Mouse (Mus musculus): ENCODE measurements around the gene Sema6d.

Sema6d gene

DNA sequence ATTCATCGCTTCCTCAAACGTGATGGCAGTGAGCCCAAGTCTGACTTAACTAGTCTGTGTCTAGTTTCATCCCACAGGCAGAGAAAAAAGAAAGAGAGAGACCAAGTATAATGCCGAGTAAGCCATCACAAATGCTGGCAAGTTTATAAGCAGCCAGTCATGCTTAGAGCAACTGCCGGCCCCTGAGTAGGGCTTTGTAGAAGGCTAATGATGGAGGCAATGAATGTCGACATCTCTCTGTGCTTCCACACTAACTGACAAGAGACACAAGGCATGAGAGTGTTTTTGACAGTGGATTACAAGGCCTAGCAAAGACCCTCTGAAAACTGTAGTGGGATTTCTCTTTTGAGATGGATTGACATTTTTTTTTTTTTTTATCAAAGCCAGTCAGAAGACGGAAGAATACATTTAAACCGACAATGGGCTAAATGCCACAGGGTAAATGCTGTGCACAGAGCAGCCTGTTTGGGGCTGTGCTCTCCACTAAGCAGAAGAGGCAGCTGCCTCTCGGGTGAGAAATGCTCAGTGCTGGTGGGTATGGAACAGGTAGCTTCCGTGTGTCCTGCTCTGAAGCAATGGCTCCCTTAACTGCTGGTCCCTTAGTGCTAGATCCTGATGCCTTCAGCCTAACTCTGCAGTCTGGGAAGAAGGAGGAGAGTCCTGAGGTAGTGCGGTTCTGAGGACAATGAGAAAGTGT lies 380.7 kb downstream of the Sema6d start:
- DNase-seq (ENCODE audit: low spot score in 2 of 2): no peak

DNA sequence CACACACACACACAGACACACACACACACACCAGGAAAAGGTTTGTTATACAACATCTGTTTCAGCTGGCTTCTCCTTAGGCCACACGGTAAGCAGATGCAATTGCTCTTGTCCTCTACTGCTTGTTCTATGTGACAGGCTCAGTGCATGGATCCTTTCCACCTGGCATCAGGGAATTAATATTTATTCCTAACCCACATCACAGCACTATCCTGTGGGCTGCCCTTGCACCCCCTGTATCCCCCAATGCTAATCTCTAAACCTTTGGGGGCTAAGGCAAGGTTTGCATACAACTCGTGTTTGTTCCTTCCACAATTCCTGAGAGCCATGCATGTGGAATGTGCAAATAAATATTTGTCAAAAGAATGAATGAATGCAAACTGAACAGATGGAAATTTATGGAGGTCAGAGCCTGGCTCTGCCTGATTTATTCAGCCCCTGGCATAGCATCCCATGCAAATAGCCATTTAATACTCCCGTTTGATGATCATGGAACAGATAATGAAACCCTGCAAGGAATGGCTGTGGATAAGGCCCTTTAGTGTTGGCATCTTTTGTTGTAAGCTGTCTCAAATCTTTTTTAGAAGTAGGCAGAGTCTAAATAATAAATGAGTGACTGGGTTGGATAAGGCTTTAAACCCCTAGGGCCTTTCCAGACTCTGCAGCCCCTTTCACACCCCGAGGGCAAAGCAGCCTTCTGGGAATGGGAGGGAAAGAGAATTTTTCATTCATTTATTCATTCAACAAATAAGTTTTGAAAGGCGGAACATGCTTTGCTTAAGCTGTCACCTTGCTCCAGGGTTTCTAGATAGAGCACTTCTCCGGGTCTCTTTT lies 383.1 kb downstream of the Sema6d start:
- DNase-seq (ENCODE audit: low spot score in 2 of 2): no peak

DNA sequence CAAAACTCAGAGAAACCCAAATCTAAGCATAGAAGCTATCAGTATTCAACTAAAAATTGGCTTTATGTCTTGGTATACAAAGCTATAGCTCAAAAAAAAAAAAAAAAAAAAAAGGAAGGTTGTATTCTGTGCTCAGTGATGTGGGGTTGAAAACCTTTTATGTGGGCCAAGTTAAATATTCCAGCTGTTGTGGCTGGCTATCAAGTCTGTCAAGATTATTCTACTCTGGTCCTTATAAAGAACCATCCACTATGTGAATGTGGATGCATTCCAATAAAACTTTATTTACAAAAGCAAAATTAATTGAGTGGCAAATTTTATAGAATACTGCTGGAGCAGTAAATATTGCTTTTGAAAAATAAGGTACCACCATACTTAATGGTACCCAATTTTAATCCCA lies 388.1 kb downstream of the Sema6d start:
- DNase-seq (ENCODE audit: low spot score in 2 of 2): no peak

DNA sequence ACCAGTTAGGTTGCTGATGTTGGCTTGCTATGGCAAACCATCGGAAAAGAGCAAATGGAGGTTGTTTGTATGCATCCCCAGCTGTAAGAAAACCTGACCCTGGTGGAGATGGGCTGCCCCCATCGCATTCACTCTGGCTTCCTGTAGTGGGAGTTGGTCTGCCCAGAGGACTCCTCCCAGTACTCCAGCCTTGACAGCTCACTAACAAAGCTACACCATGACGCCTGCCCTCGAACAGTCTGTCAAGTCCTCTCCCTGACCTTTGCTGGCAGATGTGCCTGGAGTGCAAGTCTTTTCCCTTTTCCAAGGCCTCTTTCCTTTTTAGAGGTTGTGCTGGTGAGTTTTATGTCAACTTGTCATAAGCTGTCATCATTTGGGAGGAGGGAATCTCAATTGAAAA lies 388.8 kb downstream of the Sema6d start:
- DNase-seq (ENCODE audit: low spot score in 2 of 2): no peak

DNA sequence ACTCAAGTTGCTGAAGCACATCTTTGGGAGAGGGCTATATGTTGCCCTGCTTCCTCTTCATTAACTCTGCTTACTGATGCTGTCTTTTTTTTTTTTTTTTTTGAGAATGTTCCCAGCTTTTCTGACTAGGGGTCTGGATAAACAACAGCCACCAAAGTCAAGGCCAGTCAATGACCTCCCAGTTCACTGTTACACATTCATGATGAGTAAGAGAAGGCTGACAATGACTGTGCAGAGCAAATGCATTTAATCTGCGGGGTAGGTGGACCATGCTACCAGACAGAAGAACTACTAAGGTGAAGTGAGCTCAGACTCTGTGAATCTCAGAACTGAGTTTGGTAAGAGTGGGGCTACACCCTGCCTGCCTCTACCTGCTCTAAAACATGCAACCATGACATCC lies 396.0 kb downstream of the Sema6d start:
- DNase-seq (ENCODE audit: low spot score in 2 of 2): no peak

DNA sequence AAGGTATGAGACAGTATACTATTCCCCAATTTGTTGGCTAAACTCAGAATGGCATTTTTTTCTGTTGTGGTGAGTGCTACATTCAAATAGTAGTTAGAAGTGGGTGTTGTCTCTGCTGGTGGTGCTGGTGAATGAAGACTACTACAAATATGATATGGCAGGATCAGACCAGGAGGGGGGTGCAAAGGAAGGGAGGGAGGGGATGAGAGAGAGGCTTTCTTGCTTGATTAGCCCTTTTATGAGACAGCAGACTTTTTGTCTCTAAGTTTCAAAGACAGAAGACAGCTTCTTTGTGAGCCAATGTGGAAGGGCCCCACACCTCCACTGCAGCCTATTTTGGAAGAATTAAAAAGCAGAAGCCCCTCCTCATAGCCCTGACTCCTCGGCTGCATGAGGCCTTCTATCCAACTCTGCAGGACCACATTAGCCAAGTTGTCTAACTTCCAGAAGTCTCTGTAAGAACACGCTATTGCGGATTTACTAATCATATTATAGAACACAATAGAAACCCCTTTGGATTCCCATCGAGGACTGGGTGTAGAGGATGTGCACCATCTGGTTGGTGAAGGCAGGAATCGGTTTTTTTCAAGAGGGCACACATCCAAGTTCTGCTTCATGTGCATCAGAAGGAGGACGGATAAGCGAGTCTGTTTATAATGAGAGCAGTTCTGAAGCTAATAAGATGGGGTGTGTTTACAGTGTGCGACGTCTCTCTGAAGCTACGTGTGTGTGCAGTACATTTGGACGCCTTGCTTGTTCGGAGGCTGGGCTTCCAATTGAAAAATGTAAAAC lies 400.4 kb downstream of the Sema6d start:
- no peak for DNase-seq (ENCODE audit: low spot score in 2 of 2)

DNA sequence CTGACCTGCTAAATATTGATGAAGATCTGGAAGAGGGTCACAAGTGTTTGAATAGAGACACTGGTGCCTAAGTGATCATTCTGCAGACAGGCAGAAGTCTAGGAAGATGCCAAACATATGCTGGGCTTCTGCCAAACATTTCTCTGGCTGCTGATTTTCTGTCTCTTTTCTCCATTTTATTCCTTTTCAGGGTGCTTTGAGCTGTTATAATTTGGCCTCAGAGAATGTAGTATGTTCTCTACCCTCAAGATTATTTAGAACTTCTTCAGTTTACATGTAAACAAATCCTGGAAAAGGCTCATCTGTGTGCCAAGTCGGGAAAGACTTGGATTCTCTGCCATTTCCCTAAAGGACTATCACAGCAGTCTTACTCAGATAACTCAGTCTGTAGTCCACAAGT lies 406.0 kb downstream of the Sema6d start:
- DNase-seq (ENCODE audit: low spot score in 2 of 2): no peak

DNA sequence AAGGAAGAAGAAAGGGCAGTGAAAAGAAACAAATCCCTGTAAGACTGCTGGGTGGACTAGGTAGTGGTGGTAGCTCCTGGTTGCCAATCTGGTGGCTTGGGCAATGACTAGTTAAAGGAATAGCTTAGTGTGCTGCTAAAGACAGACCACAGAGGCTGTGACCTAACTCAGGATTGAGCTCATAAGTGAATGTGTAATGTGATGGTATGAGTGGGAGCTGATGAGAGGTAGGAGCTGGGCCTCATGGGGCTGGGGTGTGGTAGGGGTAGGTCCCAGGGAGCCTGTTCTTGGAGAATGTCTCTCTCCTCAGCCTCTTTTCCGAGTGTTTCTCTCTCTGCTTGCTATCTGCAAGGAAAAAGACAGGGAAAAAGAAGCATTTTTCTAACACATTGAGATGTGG lies 409.9 kb downstream of the Sema6d start:
- no peak for DNase-seq (ENCODE audit: low spot score in 2 of 2)

DNA sequence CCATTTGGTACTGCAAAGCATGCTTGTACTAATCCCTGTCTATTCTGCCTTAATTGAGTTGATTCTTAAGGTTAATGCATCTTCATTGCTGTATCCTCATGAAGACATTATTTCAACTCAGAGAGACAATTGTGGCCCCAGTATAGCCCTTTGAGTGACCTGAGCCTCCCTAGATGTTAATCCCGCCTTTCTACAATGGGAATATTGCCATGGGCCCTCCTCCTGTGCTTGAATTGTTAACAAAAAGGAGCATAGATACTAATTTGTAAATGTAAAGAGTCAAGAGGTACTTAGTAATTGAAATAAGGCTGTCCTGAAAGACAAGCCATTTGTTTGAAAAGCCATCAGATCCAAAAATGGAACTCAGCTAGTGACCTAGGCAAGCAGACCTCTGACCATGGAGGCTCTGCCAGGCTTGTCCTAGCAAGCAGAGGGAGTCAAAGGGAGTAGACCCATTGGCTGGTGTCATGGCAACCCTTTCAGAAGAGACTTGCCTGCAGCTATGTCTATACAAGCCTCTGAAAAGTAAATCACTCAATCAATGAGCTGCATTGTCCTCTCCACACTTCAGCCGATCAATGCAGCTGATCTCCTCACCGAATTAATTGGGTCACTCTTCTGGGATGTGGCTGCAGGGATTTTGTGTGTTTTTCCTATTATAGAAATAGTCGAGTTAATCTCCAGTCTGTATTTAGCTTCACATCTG lies 416.2 kb downstream of the Sema6d start:
- no peak for DNase-seq (ENCODE audit: low spot score in 2 of 2)

DNA sequence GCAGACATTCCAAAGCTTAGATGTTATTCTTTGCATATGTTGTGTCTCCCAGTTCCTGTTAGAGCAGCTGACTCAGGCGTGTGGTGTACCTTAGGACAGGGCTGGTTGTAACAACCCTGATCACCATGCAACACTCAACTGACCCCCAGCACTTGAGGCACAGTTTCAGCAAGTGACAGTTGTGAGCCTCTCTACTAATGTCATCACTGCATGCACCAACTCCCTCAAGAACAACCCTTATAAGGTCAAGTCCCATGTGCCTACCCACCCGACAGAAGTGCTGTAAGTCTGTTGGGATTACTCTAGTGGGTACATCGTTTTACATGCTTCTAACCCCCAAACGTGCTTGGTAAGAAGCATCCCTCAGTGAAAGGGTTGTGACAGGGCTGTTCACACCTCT lies 418.0 kb downstream of the Sema6d start:
- DNase-seq (ENCODE audit: low spot score in 2 of 2): no peak

DNA sequence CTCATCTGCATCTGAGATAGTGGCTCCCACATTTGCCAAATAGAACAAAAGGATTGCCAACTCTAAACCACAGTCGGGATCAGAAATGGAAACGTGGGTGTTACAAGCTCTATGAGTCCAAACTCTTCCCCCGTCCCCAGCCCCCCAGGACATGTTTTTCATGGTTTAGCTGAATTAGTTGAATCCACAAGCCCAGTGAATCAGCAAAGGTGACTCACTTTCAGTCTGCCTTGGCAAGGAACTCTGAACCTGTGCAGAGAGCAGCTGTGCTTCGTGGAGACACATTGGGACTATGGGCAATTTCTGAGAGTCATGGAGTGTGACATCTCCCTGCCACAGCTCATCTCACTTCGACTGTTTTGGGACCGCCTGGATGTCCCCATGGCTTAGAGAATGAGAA lies 419.7 kb downstream of the Sema6d start:
- DNase-seq (ENCODE audit: low spot score in 2 of 2): no peak

DNA sequence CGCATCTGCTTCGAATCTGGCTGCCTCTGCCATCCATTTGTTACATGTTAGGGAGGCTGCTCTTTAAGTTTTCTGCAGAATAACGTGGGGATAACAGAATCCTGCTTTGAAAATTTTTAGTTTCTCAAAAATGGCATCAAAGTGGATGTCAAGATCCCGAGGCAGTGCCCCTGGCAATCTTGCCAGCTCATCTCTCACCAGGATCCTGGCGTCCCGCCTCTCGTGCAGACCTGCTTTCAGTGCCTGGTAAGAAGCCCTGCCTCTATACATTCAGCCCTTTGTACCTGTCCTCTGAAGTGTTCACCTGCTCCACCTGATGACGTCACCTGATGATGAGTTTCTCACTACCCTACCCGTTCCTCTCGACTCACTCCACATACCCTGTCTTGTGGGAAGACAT lies 422.1 kb downstream of the Sema6d start:
- DNase-seq (ENCODE audit: low spot score in 2 of 2): no peak

DNA sequence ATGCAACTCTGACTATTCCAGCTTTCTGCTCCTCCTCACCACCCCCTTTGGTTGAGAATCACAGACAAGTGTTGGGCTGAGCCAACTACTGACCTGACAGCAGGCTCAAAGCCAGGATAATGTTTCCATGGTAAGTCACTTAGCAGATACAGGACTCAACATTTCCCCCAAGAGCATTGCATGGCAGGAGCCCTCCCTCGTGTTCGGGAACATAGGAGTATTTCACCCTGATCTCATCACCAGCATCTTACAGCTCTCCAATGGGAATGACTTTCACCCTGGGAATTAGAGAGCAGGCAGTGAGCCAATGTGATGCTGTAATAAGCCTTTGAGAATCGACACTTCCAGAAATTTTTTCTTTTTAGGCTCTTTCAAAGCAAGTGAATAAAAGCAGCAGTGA lies 432.7 kb downstream of the Sema6d start:
- no peak for DNase-seq (ENCODE audit: low spot score in 2 of 2)

DNA sequence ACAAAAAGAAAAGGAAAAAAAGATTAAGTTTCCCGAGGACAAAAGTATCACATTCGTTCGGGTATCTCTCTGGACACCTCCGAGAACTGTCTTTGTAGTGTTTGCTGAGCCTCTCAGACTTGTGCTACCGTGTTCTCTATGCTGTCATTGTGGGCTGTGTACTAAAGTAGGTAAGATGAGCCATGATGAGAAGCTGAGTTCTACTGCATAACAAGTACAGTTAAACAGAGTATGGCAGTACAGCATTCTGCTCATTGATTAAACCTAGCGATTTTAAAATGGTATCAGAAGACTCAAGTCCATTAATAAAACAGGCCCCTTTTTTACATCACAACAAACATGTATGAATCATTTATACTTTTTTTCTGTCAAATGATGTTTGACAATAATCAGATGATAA lies 433.9 kb downstream of the Sema6d start:
- DNase-seq (ENCODE audit: low spot score in 2 of 2): no peak

DNA sequence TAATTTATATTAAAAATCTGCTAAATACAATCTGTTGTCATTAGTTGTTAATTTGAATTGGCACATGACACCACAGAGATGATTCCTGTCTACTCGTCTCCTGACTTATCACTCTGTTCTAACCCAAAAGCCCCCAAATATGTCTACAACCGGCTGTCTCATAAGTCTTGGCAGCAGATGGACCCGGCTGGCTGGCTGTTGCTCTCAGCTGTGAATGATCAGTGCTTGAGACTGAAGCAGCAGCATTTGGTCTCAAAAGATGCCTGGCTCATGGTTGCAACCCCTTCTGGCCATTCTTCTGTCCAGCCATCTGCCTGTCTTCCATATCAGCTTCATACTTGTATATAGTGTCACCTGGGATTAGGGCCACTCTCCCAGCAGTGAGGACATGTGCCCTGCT lies 434.4 kb downstream of the Sema6d start:
- no peak for DNase-seq (ENCODE audit: low spot score in 2 of 2)

DNA sequence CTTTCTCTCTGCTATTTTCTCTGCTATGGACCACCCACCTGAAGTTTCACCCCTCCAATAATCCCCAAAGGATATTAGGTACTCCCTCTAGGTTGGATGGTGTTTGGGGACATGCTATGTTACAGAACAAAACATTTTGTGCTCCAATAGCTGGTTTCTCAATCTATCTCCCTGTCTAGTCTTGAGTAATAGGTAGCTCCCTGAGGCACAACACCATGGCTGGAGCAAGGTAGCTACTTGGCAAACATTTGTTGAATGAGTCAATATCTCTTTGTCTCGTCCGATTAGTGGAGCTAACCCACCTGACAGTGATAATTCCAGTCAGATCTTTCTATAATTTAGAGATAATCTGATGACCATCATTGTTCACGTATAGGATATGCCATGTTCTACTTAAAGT lies 437.9 kb downstream of the Sema6d start:
- DNase-seq (ENCODE audit: low spot score in 2 of 2): no peak

DNA sequence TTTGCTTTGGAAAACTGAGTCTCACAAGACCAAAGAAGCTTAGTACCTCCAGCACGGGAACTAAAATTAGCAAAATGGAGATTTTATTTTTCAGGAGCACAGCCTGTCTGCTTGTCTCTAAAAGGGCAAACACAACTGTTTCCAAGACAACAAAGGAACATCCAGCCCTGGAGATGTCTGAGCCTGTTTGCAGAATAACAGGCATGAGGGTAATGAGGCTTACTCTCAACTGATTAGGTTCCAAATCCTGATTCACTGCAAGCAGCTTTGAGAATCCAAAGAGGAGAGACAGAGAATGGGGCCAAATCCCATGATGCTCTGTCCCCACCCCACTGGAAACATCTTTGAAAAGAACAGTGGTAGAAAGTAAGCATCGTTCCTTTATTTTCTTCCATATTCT lies 440.7 kb downstream of the Sema6d start:
- DNase-seq (ENCODE audit: low spot score in 2 of 2): no peak

DNA sequence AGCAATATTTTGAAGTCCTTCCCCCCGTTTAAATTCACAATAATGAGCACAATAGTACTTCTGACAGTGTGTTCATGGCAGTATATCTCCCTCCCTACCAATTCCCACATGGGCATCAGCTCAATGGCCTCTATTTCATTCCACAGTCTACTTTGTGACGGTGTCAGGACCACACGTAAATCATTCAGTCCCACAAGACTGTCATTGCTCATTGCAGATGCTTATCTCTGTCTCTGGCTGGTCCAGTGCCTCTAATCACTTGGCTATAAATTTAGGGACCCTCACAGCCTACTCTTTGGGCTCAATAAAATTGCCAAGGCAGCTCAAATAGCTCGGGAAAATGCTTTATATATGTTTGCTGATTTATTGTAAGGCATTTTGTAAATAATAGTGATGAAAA lies 441.3 kb downstream of the Sema6d start:
- DNase-seq (ENCODE audit: low spot score in 2 of 2): no peak

DNA sequence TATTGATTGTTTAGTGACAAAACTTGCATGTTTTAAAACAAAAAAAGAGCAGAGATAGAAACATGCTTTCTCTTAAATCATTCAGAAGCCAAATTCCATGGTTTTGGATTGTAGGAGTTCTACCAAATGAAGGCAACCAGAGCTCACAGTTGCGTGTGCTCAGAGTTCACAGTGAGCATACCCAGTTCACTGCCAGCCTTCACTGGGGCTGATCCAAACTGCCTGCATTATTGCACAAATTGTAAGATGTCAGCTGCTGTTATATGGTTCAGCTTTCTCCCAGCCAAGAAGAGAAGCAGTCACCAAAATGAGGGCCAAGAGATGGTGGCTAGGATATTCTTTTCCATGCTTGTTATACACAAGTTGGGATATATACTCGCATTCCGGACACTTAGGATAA lies 443.1 kb downstream of the Sema6d start:
- no peak for DNase-seq (ENCODE audit: low spot score in 2 of 2)

DNA sequence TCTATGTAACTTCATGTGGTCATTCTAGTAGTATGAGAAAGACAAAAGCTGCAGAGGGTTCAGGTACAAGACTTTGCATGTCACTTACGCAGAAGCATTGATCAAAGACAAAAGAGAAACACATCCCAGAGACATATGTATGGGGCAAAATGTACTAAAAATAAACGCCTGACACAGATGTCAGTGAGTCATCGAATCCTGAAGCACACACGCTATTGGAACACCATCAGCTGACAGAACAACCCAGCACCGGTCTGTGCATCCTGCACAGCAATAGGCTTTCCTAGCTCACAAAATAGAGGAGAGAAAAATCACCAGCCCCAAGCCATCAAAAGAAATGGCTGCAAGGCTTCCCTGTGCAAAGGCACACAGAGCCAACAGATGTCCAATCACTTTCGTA lies 443.8 kb downstream of the Sema6d start:
- no peak for DNase-seq (ENCODE audit: low spot score in 2 of 2)

DNA sequence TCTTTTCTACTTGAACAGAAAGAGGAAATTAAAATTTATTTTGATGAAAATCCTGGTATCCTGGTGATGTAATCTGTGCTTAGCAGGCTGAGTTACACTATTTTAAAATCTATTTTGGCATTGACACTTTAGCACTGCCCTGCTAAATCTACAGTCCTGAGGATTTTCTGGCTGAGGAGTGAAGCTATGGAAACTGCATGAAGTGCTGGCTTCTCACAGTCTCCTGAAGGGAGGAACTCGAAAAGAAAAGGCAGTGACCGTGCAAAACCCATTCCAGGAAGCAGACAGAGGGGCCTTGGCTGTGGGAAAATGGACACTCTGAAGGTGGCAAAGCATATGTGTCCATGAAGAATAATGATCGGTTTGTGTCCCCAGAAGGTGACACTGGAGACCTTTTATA lies 460.5 kb downstream of the Sema6d start:
- no peak for DNase-seq (ENCODE audit: low spot score in 2 of 2)

DNA sequence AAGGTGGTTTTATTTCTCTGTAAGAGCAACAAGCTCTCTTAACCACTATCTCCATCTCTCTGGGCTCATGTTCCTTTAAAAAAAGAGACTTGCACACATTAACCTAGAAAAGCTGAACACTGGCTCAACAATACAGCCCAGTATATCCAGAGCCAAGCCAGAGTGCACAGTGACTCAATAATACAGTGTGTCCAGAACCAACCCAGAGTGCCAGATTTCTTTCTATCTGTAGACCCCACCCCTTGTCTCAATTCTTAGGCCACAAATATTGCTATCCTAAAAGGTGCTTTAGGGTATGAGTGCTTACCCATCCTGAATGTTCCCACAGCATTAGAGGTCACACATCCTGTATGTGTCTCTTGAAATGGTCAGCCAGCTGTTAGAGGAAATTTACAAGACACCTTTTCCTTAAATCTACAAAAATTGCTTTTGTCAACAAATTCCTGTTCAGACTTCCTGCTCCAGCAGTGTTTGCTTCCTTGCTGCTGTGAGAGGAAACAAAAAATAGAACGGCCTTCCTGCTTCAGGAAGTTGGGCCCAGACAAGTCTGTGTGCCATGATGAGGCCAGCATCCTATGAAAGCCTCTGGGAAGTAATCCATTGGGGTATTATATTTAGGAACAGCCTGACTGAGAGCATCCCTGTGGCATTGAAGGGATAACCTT lies 465.1 kb downstream of the Sema6d start:
- no peak for DNase-seq (ENCODE audit: low spot score in 2 of 2)

Measured in frontal cortex, postnatal 14 days (tissue).